Mouse (Mus musculus): Measurements from ENCODE around the gene Rnf220. TPM values are rescaled to one million over a fixed set of nuclear protein-coding genes. Genes with fewer than 3 reads are reported as not detected.

Rnf220 gene
- 100 to 1,000 TPM in 3 of 4 experiments, 10 to 100 TPM in 1; 95.3 to 135 (median 115) TPM for total RNA-seq (2022)

- DNase-seq, result peak; percentile 20
These were observed at the start of gene Rnf220 for GRCm38 (mm10) chr4:117496482-117497165. Gene Rnf220, minus strand, starts transcription at chr4:117497052.

- DNase-seq, result no peak
These were observed 49.8 kb upstream of the Rnf220 start for GRCm38 (mm10) chr4:117546616-117547015.

- no peak for DNase-seq
These were observed 48.6 kb upstream of the Rnf220 start for GRCm38 (mm10) chr4:117545448-117545847.

GRCm38 (mm10) chr4:117540571-117540970, 43.7 kb upstream of the Rnf220 start:
- no peak for DNase-seq

GRCm38 (mm10) chr4:117539329-117539980, 42.6 kb upstream of the Rnf220 start:
- DNase-seq, result no peak

- no peak for DNase-seq
These were observed 40.1 kb upstream of the Rnf220 start for GRCm38 (mm10) chr4:117537002-117537401.

GRCm38 (mm10) chr4:117535496-117536200, 38.8 kb upstream of the Rnf220 start:
- DNase-seq, result no peak

- no peak for DNase-seq
These were observed 33.0 kb upstream of the Rnf220 start for GRCm38 (mm10) chr4:117529843-117530242.

GRCm38 (mm10) chr4:117527952-117528351, 31.1 kb upstream of the Rnf220 start:
- DNase-seq, result peak; percentile 15

GRCm38 (mm10) chr4:117527116-117527899, 30.5 kb upstream of the Rnf220 start:
- DNase-seq, result peak; percentile 29

- DNase-seq, result no peak
These were observed 29.1 kb upstream of the Rnf220 start for GRCm38 (mm10) chr4:117525990-117526389.

- DNase-seq, result no peak
These were observed 24.5 kb upstream of the Rnf220 start for GRCm38 (mm10) chr4:117521350-117521749.

GRCm38 (mm10) chr4:117518246-117518645, 21.4 kb upstream of the Rnf220 start:
- no peak for DNase-seq

- no peak for DNase-seq
These were observed 2.2 kb upstream of the Rnf220 start for GRCm38 (mm10) chr4:117499043-117499442.

GRCm38 (mm10) chr4:117495869-117496401, 917 bp downstream of the Rnf220 start:
- DNase-seq, result no peak

GRCm38 (mm10) chr4:117494911-117495501, 1.8 kb downstream of the Rnf220 start:
- peak; percentile 6 for DNase-seq

- no peak for DNase-seq
These were observed 2.7 kb downstream of the Rnf220 start for GRCm38 (mm10) chr4:117493905-117494851.

GRCm38 (mm10) chr4:117493161-117493568, 3.7 kb downstream of the Rnf220 start:
- DNase-seq, result no peak

- DNase-seq, result no peak
These were observed 5.0 kb downstream of the Rnf220 start for GRCm38 (mm10) chr4:117491840-117492239.

GRCm38 (mm10) chr4:117489975-117490374, 6.9 kb downstream of the Rnf220 start:
- DNase-seq, result no peak

- no peak for DNase-seq
These were observed 7.3 kb downstream of the Rnf220 start for GRCm38 (mm10) chr4:117489566-117489965.

Measured in adrenal gland, adult 8-10 months (tissue).